Mouse (Mus musculus): ENCODE measurements around the gene Gm21748.
"Not testable (repeated sequence)": the region's sequence is repeated elsewhere in the genome, so short reads cannot be mapped to it uniquely, and the experiment has no call there.

Gm21748 gene

DNA sequence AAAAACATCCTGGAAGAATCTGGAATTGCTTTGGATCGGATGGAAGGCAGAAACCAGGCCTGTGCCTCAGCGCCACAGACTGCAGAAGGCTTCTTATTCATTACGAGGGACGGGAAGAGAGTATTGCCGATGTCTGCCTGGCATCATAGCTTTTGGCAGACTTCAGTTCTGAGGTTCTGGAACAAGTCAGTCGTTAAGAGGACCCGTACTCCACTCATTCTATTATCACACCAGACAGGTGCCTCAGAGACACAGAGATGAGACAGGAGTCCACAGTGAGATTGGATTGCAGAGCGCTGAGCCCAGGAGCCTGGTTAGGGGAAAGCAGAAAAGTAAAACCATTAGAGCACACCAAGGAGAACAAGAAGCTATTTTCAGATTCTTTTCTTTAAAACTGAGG is at the start of gene Gm21748:
Gene Gm21748 (minus strand): TSS at position 101 of the 400 bp plus-strand sequence.
- not testable (repeated sequence) for ATAC-seq (ENCODE audit: low TSS enrichment)

All from frontal cortex, adult (tissue).